Mouse (Mus musculus): Measurements from ENCODE around the gene Nsg2.
A peak's percentile ranks its signal among the peaks of the same experiment; 100 is the strongest.

Gene Nsg2

GRCm38 (mm10) chr11:32013014-32013427 lies 12.8 kb downstream of the Nsg2 start:
- no peak for DNase-seq (ENCODE audit: low spot score)

GRCm38 (mm10) chr11:32013561-32013960 lies 13.3 kb downstream of the Nsg2 start:
- DNase-seq (ENCODE audit: low spot score): no peak

- DNase-seq (ENCODE audit: low spot score): no peak
Measured at GRCm38 (mm10) chr11:32018201-32018600, 17.9 kb downstream of the Nsg2 start.

GRCm38 (mm10) chr11:32020031-32020965 lies 20.0 kb downstream of the Nsg2 start:
- DNase-seq (ENCODE audit: low spot score): peak; percentile 43

- no peak for DNase-seq (ENCODE audit: low spot score)
Measured at GRCm38 (mm10) chr11:32026634-32027033, 26.4 kb downstream of the Nsg2 start.

GRCm38 (mm10) chr11:32027474-32028342 lies 27.4 kb downstream of the Nsg2 start:
- DNase-seq (ENCODE audit: low spot score): peak; percentile 67

GRCm38 (mm10) chr11:32028605-32029004 lies 28.3 kb downstream of the Nsg2 start:
- DNase-seq (ENCODE audit: low spot score): no peak

GRCm38 (mm10) chr11:32029356-32029755 lies 29.1 kb downstream of the Nsg2 start:
- DNase-seq (ENCODE audit: low spot score): no peak

- no peak for DNase-seq (ENCODE audit: low spot score)
Measured at GRCm38 (mm10) chr11:32031396-32031795, 31.1 kb downstream of the Nsg2 start.

- no peak for DNase-seq (ENCODE audit: low spot score)
Measured at GRCm38 (mm10) chr11:32032053-32032452, 31.8 kb downstream of the Nsg2 start.

- no peak for DNase-seq (ENCODE audit: low spot score)
Measured at GRCm38 (mm10) chr11:32035831-32036230, 35.6 kb downstream of the Nsg2 start.

- DNase-seq (ENCODE audit: low spot score): no peak
Measured at GRCm38 (mm10) chr11:32039656-32040055, 39.4 kb downstream of the Nsg2 start.

GRCm38 (mm10) chr11:32057389-32057788 lies 57.1 kb downstream of the Nsg2 start:
- no peak for DNase-seq (ENCODE audit: low spot score)

- no peak for DNase-seq (ENCODE audit: low spot score)
Measured at GRCm38 (mm10) chr11:32057861-32058260, 57.6 kb downstream of the Nsg2 start.

GRCm38 (mm10) chr11:32061020-32061419 lies 60.8 kb downstream of the Nsg2 start:
- DNase-seq (ENCODE audit: low spot score): no peak

- DNase-seq (ENCODE audit: low spot score): peak; percentile 63
Measured at GRCm38 (mm10) chr11:32061874-32062273, 61.6 kb downstream of the Nsg2 start.

GRCm38 (mm10) chr11:32063775-32064510 lies 63.7 kb downstream of the Nsg2 start:
- no peak for DNase-seq (ENCODE audit: low spot score)

GRCm38 (mm10) chr11:32064511-32064862 lies 64.2 kb downstream of the Nsg2 start:
- no peak for DNase-seq (ENCODE audit: low spot score)

- DNase-seq (ENCODE audit: low spot score): no peak
Measured at GRCm38 (mm10) chr11:32068736-32069490, 68.7 kb downstream of the Nsg2 start.

GRCm38 (mm10) chr11:32075163-32075562 lies 74.9 kb downstream of the Nsg2 start:
- no peak for DNase-seq (ENCODE audit: low spot score)

GRCm38 (mm10) chr11:32083462-32083861 lies 83.2 kb downstream of the Nsg2 start:
- no peak for DNase-seq (ENCODE audit: low spot score)

Data from layer of hippocampus, adult 11-12 months (tissue).